Mouse (Mus musculus) spleen, adult 12 weeks (tissue): Measurements from ENCODE around the gene Gabre.

Experiments used
- DNase-seq: peaks from one replicate; pipeline ENCODE4 v3.0.0; 2022; ENCODE audit warnings: low spot score

The Gabre gene

GRCm38 (mm10) chrX:72274659-72275371 lies at the start of gene Gabre:
Gene Gabre (minus strand): TSS chrX:72274803.
- no peak for DNase-seq

- no peak for DNase-seq
Observed at GRCm38 (mm10) chrX:72297812-72298211, 23.2 kb upstream of the Gabre start.

DNA sequence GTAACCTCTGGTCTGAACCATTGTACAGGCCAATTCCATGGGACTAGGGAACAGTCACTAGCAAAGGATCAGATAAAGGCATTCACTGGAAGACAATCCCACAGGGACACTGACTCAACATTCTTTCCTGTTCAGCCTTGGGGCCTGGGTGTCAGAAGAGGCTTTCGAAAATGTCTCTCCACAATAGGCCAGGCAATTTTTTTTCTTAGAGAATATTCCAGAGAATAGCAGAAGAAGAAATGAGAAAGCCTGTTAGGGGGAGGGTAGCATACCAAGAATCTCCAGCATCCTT lies 715 bp upstream of the Gabre start:
- no peak for DNase-seq

DNA sequence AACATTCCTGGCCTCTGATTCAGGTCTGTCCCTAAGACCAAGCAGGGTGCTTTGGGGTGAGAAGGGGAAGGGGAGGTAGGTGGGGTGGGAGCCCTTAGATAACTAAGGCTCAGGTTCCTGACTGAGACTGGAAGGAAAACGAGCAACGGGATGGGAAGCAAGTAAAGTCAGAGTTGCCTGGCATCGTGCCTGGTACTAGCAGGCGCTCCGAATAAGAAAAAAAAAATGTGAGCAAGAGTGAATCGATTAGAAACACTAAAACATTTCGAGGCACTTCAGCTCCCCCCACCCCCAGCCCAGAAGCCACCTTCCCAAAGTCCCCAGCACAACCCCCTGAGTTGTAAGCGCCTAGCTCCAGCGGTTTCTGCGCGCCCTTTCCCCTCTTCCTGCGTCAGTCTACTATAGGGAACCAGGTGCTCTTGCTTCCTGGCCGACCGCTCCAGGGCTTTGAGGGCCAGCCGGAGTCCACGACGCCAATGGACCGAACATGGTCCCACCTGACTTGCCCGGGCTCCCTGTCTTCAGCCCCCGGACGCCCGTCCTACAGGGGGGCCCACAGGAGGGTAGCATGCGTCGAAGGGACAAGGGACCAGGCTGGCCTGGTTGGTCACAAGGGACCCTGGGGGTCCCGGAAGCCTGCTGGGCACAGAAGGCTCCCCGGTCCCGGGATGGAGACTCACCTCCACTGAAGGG lies 491 bp downstream of the Gabre start:
- DNase-seq: no peak

DNA sequence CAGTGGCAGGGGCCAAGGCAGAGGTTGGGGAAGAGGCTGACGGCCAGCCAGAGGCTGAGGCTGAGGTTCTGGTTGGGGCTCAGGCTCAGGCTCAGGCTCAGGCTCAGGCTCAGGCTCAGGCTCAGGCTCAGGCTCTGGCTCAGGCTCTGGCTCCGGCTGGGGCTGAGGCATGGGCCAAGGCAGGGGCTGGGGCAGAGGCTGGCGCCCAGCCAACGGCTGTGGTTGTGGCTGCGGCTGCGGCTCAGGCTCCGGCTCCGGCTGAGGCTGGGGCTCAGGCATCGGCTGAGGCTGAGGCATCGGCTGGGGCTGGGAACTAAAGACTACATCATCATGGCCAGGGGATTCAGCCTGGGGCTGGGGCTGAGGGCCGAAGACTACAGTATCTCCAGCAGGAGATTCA lies 4.0 kb downstream of the Gabre start:
- DNase-seq: no peak

DNA sequence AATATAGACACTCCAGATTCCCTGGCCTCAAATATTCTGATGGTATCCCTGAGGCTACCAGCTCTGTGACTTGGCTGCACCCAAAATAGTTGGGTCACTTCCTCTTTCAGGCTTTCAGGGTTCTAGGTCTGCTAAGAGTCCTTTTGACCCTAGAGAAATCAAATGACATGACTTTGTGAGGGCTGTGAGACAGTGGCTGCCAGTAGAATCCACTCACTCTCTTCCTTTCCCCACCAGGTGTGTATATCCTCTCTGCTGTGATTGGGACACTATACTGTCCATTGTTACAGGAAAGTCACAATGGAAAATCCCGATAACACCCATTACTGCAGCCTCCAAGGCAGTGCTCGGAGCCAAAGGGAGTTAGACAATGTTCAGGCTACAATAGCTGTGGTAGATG lies 52.9 kb downstream of the Gabre start, which contains the start of gene Magea4:
Gene Magea4, plus strand, starts transcription at position 301 of the 400 bp plus-strand sequence.
- DNase-seq: no peak
